Mouse (Mus musculus): ENCODE measurements around the gene Gm10273.
A peak's percentile ranks its signal among the peaks of the same experiment; 100 is the strongest.
"Not testable (repeated sequence)": the region's sequence is repeated elsewhere in the genome, so short reads cannot be mapped to it uniquely, and the experiment has no call there.

Gm10273 gene

GRCm38 (mm10) chr10:59395461-59395860 lies at the start of gene Gm10273:
TSS of gene Gm10273 (plus strand) at chr10:59395632.
- DNase-seq: not testable (repeated sequence)

GRCm38 (mm10) chr10:59346560-59346959 lies 48.9 kb upstream of the Gm10273 start:
- DNase-seq: no peak

- DNase-seq: no peak
Observed at GRCm38 (mm10) chr10:59348200-59348599, 47.2 kb upstream of the Gm10273 start.

- DNase-seq: no peak
Observed at GRCm38 (mm10) chr10:59349536-59349935, 45.9 kb upstream of the Gm10273 start.

GRCm38 (mm10) chr10:59353065-59353464 lies 42.4 kb upstream of the Gm10273 start:
- no peak for DNase-seq

- DNase-seq: no peak
Observed at GRCm38 (mm10) chr10:59354120-59354519, 41.3 kb upstream of the Gm10273 start.

GRCm38 (mm10) chr10:59355020-59355419 lies 40.4 kb upstream of the Gm10273 start:
- DNase-seq: no peak

- no peak for DNase-seq
Observed at GRCm38 (mm10) chr10:59358744-59359143, 36.7 kb upstream of the Gm10273 start.

GRCm38 (mm10) chr10:59363208-59363607 lies 32.2 kb upstream of the Gm10273 start:
- no peak for DNase-seq

- no peak for DNase-seq
Observed at GRCm38 (mm10) chr10:59364551-59364950, 30.9 kb upstream of the Gm10273 start.

- no peak for DNase-seq
Observed at GRCm38 (mm10) chr10:59365804-59366589, 29.4 kb upstream of the Gm10273 start.

GRCm38 (mm10) chr10:59366746-59367145 lies 28.7 kb upstream of the Gm10273 start:
- DNase-seq: no peak

- DNase-seq: no peak
Observed at GRCm38 (mm10) chr10:59367206-59367605, 28.2 kb upstream of the Gm10273 start.

- no peak for DNase-seq
Observed at GRCm38 (mm10) chr10:59368729-59369128, 26.7 kb upstream of the Gm10273 start.

- no peak for DNase-seq
Observed at GRCm38 (mm10) chr10:59369426-59369825, 26.0 kb upstream of the Gm10273 start.

- DNase-seq: no peak
Observed at GRCm38 (mm10) chr10:59377906-59378305, 17.5 kb upstream of the Gm10273 start.

- peak; percentile 30 for DNase-seq
Observed at GRCm38 (mm10) chr10:59378728-59379127, 16.7 kb upstream of the Gm10273 start.

- DNase-seq: no peak
Observed at GRCm38 (mm10) chr10:59379927-59380326, 15.5 kb upstream of the Gm10273 start.

GRCm38 (mm10) chr10:59380411-59380821 lies 15.0 kb upstream of the Gm10273 start:
- no peak for DNase-seq

- not testable (repeated sequence) for DNase-seq
Observed at GRCm38 (mm10) chr10:59381563-59381962, 13.9 kb upstream of the Gm10273 start.

- no peak for DNase-seq
Observed at GRCm38 (mm10) chr10:59386951-59387350, 8.5 kb upstream of the Gm10273 start.

GRCm38 (mm10) chr10:59389652-59390051 lies 5.8 kb upstream of the Gm10273 start:
- DNase-seq: no peak

GRCm38 (mm10) chr10:59391907-59392306 lies 3.5 kb upstream of the Gm10273 start:
- no peak for DNase-seq

GRCm38 (mm10) chr10:59402899-59403792 lies 7.7 kb downstream of the Gm10273 start, which contains the start of gene Pla2g12b:
TSS of gene Pla2g12b (plus strand) at chr10:59403660.
- DNase-seq: no peak

Data from thymus, postnatal 4 days (tissue).